Mouse (Mus musculus): ENCODE measurements around the gene Nlrp9a.
"Not testable (repeated sequence)": the region's sequence is repeated elsewhere in the genome, so short reads cannot be mapped to it uniquely, and the experiment has no call there.

Gene Nlrp9a

DNA sequence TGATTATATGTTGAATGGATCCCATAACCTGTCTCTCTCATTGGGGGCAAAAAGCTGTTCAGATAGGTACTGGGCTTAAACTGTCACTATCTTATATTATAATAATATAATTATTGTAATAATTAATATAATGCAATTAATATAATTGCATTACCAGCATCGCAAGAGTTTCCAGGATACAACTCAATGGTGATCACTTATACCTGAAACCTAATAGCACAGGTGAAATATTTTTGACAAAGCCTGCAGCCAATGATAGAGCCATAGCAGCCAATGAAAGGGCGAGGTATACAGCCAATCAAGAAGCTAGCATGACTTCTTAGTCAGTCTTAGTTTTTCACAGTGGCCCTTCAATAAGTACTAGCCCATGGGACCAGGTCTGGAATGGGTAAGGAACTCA is at the start of gene Nlrp9a:
Gene Nlrp9a (plus strand): TSS at position 301 of the 400 bp plus-strand sequence.
- not testable (repeated sequence) for DNase-seq (ENCODE audit: low read depth, low spot score)

DNA sequence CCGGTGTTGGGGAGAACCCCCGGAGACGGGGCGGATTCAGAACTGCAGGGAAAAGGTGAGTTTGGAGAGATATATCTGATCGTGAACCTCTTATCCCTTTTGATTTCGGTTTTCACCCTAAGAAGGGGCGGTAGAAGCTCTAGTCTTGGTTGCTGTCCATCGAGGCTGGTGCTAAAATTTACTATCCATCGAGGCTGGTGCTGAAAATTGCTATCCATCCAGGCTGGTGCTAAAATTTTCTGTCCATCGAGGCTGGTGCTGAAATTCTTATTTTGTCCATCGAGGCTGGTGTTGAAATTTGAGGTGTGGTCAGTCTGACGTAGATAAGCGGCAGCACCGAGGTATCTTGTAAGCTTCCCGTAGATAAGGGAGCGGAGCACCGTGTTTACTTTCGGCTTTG is 45.3 kb upstream of the Nlrp9a start:
- not testable (repeated sequence) for DNase-seq (ENCODE audit: low read depth, low spot score)

DNA sequence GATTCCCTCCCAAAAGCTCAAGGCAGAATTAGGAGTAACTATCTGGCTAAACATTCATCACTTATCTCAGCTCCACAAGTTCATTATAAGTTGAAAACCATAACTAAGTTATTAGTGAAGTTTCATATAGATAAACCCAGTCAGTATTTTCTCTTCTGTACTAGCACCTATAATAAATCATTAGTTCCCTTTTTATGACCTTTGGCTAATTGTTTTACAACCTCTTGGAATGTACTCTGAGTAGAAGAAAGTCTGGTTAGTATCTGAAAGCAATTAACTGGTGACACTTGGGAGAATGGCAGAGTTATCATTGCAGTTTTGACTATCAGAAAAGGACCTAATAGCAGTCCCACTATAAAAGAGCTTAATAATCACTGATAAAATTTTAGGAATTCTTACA is 54.3 kb downstream of the Nlrp9a start:
- DNase-seq (ENCODE audit: low read depth, low spot score) = no peak

DNA sequence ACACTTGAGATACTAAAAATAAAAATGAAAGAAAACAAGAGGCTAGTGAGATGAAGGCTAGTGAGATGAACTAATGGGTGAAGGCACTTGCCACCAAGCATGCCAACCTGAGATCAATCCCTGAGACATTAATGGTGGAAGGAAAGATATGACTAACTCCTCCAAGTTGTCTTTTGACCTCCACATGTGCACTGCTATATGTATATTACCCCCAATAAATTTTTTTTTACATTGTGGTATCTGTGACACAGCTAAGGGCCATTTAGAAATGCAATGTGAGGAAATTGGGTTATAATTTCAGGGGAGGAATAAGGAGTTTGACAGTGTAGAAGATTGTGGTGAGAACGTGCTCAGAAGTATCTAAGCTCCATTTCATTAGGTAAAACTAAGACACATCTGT is 55.0 kb downstream of the Nlrp9a start:
- no peak for DNase-seq (ENCODE audit: low read depth, low spot score)

DNA sequence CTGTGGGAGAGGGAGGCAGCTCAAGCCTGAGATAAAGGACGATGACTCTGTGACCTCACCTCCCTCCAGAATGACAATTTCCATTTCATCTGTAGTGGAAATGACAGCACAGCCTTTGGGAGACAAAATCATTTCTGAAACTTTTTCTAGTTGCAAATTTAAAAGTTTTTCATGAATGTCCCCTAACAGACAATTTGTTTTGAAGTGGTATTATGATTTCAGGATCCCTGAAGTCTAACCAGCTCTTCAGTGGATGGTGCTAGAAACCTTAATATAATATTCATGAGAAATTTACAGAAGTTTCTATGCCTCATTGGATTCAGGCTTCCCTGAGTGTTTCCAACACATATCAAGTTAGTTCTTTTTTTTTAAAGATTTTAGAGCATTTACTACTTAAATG is 83.5 kb downstream of the Nlrp9a start, which contains the start of gene Vmn1r185:
Gene Vmn1r185 (minus strand): TSS at position 101 of the 400 bp plus-strand sequence.
- DNase-seq (ENCODE audit: low read depth, low spot score) = not testable (repeated sequence)

Data from retina, adult 2 months (tissue).